Mouse (Mus musculus): ENCODE measurements around the gene Mslnl. TPM values are rescaled to one million over a fixed set of nuclear protein-coding genes. Genes with fewer than 3 reads are reported as not detected.

The Mslnl gene
- total RNA-seq, 2 experiments from 2014 or later, result not detected

DNA sequence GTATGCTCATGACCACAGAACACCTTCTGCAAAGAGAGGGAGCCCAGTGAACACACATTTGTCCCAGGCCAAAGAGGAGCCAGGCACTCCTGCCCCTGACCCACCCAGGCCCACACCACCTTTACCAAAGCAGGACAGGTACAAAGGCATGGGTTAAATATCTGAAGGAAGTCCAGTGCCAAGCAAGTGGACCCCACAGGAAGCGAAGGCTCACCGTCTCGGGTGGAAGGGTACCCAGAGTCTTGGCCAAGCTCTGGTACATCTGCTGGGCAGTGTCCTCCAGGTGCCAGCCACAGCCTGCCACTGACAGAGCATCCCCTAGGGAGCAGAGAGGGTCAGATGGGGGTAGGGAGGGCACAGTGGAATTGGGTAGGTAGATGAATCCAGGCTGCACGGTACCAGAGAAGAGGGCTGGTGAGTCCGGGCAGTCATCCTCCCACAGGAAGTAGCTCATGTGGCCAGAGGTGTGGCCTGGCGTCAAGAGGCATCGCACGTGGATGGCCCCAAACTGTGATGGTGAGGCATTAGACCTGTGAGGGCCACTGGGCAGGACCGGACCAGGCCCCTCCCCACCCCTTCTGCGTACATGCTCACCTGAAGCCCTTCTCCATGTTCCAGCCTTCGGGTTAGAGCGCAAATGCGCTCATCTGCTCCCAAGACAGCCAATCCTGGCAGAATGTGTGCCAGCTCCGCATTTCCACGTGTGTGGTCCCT lies 48.2 kb downstream of the Mslnl start:
- DNase-seq, result no peak
- intact Hi-C loops (cut with DNase I), result no loop called here

DNA sequence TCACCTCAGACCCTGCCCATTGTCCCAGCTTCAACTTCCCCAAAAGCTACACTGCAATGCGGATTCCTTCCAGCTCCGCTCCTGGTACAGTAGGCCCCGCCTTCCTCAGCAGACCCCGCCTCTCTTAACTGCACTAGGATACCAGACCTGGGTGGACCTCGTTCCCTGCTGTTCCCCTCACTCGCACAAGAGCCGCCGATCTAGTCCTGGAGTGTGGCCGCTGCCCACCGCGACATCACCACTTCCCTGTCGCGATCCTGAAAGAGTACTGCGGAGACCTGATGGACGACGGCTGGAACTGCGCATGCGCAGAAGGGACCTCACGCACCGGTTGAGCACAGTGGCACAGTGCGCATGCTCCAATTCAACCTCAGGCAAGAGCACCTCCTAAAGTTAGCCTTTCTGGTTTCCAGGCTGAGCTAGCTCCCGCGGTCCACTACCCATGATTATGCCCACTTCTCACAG lies 49.5 kb downstream of the Mslnl start, which contains the start of gene Haghl:
Gene Haghl (minus strand): TSS at position 393 of the 465 bp plus-strand sequence.
- DNase-seq, result peak; percentile 95 to 96
- intact Hi-C loops (cut with DNase I), result no loop called here

DNA sequence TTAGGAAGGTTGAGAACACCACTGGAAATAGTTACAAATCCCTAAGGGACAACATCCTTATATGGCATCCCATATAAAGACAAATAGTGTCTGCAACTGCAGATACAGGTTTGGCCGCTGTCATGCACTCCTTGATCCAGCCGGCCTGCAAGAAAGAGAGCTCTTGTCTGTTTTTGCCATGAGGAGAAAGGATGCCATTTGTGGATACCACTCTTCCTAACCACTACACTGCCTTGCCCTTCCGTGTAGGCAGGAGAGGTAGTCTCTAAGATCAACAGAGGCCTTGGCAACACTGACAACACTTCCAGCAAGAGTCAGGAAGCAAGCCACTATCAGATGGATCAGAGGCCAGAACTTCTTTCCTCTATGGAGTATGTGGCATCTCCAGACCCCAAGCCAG lies 50.4 kb downstream of the Mslnl start, which contains the start of gene Ccdc78:
Gene Ccdc78 (plus strand): TSS at position 301 of the 400 bp plus-strand sequence.
- DNase-seq, result no peak
- intact Hi-C loops (cut with DNase I), result no loop called here

DNA sequence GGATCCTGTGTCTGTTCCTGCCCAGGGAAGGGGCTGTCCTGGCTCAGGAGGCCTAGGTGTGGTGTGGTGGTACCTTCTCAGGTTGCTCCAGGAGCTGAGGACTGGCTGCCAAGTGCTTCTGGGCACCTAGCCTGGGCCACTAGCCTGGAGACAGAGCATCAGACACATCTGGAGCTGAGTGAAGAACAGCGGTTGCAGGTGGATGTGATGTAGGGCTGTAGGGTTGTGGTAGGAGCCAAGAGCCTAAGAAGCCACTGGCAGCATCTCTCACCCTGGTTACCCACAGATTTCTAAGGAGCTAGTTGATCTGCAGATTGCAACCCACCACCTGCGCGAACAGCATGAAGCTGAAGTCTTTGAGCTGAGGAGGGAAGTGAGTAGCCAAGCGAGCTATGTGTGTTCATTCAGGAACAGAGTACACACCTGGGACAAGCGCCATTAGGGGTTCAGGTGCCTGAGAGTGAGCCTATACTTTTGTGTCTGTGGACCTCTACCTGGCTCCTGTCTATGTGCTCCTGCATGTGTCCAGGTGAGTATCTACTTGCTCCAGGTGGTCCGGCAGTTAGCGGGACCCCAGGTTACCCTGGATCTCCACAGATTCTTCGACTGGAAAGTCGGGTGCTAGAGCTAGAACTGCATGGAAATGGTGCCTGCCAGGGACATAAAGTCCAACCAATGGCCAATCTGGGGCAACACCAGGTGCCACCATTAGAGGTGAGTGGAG lies 51.1 kb downstream of the Mslnl start:
- intact Hi-C loops (cut with DNase I), result no loop called here
- no peak for DNase-seq

DNA sequence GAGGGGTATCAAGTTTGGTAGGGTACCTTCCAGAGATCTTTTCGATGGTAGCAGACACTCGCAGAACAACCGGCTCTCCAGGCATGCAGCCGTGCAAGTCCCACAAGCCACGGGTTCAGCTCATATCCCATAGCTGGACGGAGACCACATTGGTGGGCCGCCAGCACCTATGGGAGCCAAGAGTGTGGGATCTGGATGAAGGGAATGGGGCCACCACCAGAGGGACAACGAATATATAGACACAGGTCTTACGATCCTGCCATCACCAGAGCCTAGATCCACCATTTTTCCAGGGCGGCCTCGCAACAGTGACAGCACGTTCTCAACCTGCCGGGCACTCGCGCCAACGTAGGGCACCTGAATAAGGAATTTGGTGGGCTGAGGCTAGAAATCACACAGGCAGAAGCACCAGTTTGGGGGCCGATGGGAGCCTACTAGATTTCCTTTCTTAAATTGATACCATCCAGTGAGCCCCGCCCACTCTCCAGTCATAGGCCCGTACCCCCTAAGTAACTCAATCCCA lies 55.5 kb downstream of the Mslnl start:
- intact Hi-C loops (cut with DNase I), result no loop called here
- no peak for DNase-seq

DNA sequence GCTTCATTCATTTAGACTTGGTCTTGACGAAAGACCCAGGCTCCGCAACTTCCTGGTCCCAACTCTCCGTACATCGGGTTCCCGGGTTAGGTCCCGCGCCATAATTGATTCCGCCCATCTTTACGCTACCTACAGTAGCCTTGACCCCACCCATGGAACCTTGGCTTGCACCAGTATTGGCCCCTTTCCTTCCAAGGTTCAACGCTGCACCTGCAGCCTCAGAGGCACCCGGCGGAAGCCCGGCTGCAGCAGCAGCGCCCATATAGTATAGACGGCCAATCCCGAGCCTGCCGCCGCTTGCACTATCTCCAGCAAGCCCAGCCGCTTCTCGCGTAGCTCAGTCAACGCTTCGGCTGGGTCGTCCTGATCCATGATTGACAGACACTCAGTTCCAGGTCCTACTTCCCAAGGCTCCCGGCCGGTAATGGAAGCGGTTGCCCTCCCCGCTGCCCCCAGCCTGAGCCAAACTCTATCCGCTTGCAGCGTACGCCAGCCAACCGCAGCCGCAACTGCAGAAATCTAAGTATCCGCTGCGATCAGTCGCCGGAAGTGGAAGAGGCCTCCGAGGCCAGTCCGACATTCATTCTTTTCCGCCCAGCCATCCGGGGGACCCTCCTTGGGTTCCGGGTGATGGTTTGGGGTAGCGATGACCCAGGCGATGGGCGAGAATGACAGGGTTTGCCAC lies 56.1 kb downstream of the Mslnl start:
- intact Hi-C loops (cut with DNase I), result no loop called here
- DNase-seq, result peak; percentile 84 to 90

DNA sequence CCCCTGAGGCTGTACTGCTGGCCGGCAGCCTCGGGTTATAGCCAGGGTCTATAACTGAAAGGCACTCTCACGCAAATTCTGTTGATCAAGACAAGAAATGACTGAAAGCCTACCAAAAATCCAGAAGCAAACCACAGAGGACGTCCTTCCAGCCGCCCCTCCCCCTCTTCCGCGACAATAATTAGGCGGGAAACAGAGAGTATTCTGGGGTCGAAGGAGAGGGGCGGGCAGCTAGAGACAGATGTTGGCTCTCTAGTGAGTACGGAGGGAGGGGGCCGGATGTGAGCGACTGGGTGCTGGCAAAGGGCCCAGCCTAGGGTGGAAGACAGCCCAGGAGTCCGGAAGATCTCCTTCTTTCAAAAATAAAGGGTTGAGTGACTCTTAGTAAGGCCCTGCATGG lies 56.8 kb downstream of the Mslnl start, which contains the start of gene Fam173a:
Gene Fam173a (minus strand): TSS at position 287 of the 400 bp plus-strand sequence.
- intact Hi-C loops (cut with DNase I), result no loop called here
- DNase-seq, result peak; percentile 84 to 85

DNA sequence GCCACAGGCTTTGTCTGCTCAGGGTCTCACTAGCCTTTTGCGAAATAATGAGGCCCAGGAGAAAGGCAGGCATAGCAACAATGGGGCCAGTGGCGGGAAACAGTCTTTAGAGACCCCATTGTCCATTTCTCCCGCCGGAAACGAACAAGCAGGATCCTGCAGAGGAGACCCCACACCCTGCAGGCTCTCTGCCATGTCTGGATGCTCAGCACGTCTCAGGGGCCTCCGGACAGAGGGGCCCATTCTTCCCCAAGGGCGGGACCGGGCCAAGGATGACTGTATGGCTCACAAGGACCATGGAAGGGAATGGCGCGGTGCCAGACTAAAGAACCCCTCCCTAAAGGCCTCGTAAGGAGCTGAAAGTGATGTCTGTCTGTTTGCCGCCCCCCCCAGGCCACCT lies 58.4 kb downstream of the Mslnl start:
- intact Hi-C loops (cut with DNase I), result no loop called here

DNA sequence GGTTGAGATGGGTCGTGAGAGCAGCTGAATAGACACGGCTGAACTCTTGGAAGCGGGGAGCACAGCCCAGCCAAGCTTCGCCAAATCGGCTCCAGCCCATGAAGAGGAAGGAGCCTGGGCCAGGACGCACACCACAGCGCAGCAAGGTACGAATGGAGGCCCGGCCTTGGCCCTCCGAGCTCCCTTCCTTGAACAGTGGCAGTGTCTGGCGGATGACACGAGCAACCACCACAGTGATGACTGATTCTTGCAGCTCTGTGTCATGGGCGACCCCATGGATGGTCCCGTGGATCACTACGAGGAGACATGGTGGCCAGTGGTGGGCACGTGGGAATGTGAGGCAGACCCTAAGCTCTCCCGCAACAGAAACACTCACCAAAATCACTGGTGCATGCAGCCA lies 59.2 kb downstream of the Mslnl start:
- intact Hi-C loops (cut with DNase I), result no loop called here
- DNase-seq, result no peak

More for the DNA sequence above, 58.4 kb downstream of the Mslnl start:
- no peak for DNase-seq

DNA sequence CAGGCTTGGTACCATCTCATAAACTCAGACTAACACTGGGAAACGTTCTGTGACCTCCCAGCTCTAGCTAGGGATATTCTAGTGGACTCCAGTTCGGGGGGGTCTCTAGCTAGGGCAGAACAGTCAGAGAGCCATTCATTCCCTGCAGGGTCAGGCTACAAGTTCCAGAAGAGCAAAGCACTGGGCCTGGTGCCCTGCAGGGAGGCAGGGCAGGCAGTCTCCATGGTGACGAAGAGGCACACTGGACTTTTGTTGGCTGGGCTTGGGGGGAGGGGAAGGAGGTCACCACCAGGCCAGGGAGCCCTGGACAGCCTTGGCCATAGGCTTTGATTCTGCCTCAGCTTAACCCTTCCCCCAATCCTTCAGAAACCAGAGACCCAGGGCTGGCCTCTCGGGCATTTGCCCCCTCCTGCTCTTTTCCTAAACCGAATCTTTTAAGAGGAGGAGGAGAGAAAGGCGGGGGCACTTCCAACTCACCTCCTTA lies 59.8 kb downstream of the Mslnl start, which contains the start of gene AC134908.4:
Gene AC134908.4 (minus strand): TSS at position 51 of the 484 bp plus-strand sequence.
- DNase-seq, result no peak
- intact Hi-C loops (cut with DNase I), result no loop called here

DNA sequence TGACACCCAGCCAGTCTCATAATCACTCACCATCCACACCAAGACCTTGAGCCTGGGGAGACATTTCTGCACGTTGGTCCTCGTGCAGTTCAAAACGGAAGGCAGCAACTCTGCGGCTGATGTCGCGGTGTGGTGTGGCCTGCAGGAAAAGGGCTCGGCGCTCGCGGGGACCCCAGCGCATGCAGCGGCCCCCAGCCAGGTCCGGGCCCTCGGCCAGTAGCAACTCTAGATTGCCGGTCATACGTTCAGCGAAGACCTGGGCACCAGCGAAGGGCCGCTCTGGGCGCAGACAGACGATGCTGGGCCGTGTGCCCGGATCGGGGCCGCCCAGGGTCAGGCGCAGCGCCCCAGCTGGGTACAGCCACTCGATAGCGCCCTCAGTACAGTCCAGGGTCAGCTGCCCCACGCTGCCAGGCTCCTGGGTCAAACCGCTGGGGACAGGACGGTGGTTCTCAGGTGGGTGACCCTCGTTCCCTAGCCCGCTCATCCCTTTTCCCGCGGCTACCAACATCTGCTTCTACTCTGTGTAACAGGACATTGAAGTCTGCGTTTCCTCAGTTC lies 60.4 kb downstream of the Mslnl start:
- DNase-seq, result peak; percentile 61 to 68
- intact Hi-C loops (cut with DNase I), result no loop called here

DNA sequence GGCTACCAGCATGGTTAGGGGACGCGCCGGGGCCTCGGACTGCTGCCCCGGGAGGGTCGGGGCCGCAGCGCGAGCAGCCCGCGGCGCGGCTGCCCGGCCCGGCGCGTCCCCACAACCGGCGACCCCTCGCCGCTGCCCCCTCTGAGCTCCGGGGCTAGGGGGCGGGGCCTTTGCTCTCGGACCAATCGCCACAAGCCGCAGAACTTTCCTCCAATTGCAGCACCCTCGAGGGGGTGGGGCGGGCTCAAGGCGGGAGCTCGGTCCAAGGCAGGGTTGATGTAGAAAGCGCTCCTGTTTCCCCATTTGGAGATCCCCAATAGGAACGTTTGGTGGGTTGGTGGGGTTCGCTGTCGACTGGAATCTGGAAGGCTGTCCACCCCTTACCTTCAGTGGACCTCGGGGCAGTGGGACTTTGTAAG lies 61.1 kb downstream of the Mslnl start, which contains the start of gene Metrn:
Gene Metrn (minus strand): TSS at position 186 of the 419 bp plus-strand sequence.
- intact Hi-C loops (cut with DNase I), result no loop called here
- peak; percentile 90 to 91 for DNase-seq

Small RNAs within 50 kb of the gene (microRNA-seq; reads per million reads assigned to microRNA genes)
- gene Gm25083 (0 reads per million in 2 experiments), gene Mir6966 (3.2 to 4.1 reads per million in 2 experiments)

Other genes with a start within 250 kb of the Mslnl start
- gene Sstr5, start 238.8 kb upstream of the Mslnl start, total RNA-seq (2021), result not detected
- under 1 TPM; 0.56 to 0.67 TPM for gene Sox8, start 165.4 kb upstream of the Mslnl start, total RNA-seq (2021)
- 10 to 100 TPM; 26.2 to 28.0 TPM for gene Lmf1, start 157.0 kb upstream of the Mslnl start, total RNA-seq (2021)
- 1 to 10 TPM; 1.7 to 2.1 TPM for gene Gng13, start 18.9 kb upstream of the Mslnl start, total RNA-seq (2021)
- gene Chtf18, start 8.6 kb upstream of the Mslnl start, total RNA-seq (2021), result 1 to 10 TPM; 1.1 to 4.4 TPM
- 1 to 10 TPM; 5.0 to 5.4 TPM for gene Rpusd1, start 8.4 kb upstream of the Mslnl start, total RNA-seq (2021)
- 10 to 100 TPM; 30.0 to 34.5 TPM for gene Msln, start 18.3 kb downstream of the Mslnl start, total RNA-seq (2021)
- 10 to 100 TPM; 44.8 TPM for gene Narfl, start 37.7 kb downstream of the Mslnl start, total RNA-seq (2021)
- gene Haghl, start 49.6 kb downstream of the Mslnl start, total RNA-seq (2021), result 10 to 100 TPM; 15.0 to 15.1 TPM
- gene Ccdc78, start 50.5 kb downstream of the Mslnl start, total RNA-seq (2021), result under 1 TPM in 1 of 2 experiments, not detected in 1; 0.17 TPM
- gene Fam173a, start 56.9 kb downstream of the Mslnl start, total RNA-seq (2021), result 10 to 100 TPM; 36.4 to 37.4 TPM
- not detected for gene AC134908.4, start 59.6 kb downstream of the Mslnl start, total RNA-seq (2021)
- gene Metrn, start 61.1 kb downstream of the Mslnl start, total RNA-seq (2021), result 10 to 100 TPM; 67.1 to 74.7 TPM
- gene Fbxl16, start 73.0 kb downstream of the Mslnl start, total RNA-seq (2021), result 1 to 10 TPM in 1 of 2 experiments, under 1 TPM in 1; 1.00 to 1.2 TPM
- gene Wdr24, start 87.6 kb downstream of the Mslnl start, total RNA-seq (2021), result 10 to 100 TPM; 10.5 to 11.0 TPM
- 10 to 100 TPM; 33.1 to 34.1 TPM for gene Jmjd8, start 92.8 kb downstream of the Mslnl start, total RNA-seq (2021)
- 100 to 1,000 TPM; 106 to 109 TPM for gene Stub1, start 97.4 kb downstream of the Mslnl start, total RNA-seq (2021)
- 1 to 10 TPM; 2.5 to 3.1 TPM for gene Rhbdl1, start 101.3 kb downstream of the Mslnl start, total RNA-seq (2021)
- gene Gm20683, start 105.7 kb downstream of the Mslnl start, total RNA-seq (2021), result 1 to 10 TPM; 2.9 to 3.0 TPM
- 100 to 1,000 TPM; 103 to 105 TPM for gene Rhot2, start 108.8 kb downstream of the Mslnl start, total RNA-seq (2021)
- 1 to 10 TPM; 5.2 to 5.7 TPM for gene Wdr90, start 125.5 kb downstream of the Mslnl start, total RNA-seq (2021)
- gene Mcrip2, start 132.7 kb downstream of the Mslnl start, total RNA-seq (2021), result 100 to 1,000 TPM; 226 to 230 TPM
- gene Mettl26, start 139.0 kb downstream of the Mslnl start, total RNA-seq (2021), result 10 to 100 TPM; 11.3 to 13.2 TPM
- gene Wfikkn1, start 144.8 kb downstream of the Mslnl start, total RNA-seq (2021), result under 1 TPM; 0.91 to 1.00 TPM
- gene Rab40c, start 183.7 kb downstream of the Mslnl start, total RNA-seq (2021), result 10 to 100 TPM; 14.4 to 20.0 TPM
- gene Pigq, start 208.9 kb downstream of the Mslnl start, total RNA-seq (2021), result 10 to 100 TPM; 60.6 to 62.7 TPM
- gene Nhlrc4, start 208.9 kb downstream of the Mslnl start, total RNA-seq (2021), result under 1 TPM in 1 of 2 experiments, not detected in 1; 0.17 TPM
- gene A930017K11Rik, start 216.5 kb downstream of the Mslnl start, total RNA-seq (2021), result not detected
- 10 to 100 TPM; 11.4 to 13.1 TPM for gene Capn15, start 249.8 kb downstream of the Mslnl start, total RNA-seq (2021)

All from heart, postnatal 14 days (tissue).